Mouse (Mus musculus): ENCODE measurements around the gene Gnpat. TPM values are rescaled to one million over a fixed set of nuclear protein-coding genes. Genes with fewer than 3 reads are reported as not detected.

Gnpat gene
- total RNA-seq, 2 experiments from 2014 or later: 93.1 to 104 TPM

DNA sequence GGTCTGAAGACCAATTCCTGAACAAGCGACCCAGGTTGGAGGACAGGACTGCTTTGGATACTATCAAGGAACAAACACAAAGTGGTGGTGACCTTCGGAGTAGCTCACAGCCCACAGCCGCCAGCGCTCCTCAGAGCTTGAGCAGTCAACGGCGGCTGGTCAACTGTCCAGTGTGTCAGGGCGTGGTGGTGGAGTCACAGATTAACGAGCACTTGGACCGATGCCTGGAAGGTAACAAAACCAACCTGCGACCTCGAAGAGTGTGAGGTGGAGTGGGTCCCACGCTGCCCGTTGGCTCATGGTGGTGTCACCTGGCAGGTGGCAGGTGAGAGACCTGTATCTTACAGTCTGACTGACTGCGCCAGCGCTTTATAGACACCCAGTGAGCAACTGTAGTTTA is 40.4 kb downstream of the Gnpat start:
- DNase-seq: no peak

DNA sequence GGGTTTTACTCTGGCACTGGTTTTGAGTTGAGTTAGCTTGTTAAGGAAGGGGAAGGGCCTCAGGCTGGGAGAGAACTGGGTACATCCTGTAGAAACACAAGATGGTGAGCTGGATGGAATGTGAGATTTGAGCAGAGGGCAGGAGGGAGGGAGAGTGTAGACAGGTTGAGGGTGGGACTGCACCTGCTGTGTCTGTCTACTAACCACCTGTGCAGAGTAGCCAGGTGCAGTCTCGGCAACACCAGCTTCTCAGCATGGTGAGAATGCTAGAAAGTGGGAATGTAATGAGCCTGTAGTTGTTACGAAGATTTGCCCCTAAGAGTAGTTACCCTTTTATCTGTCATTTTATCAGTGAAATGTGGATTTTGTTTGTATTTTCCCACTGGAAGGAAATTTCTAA is 42.6 kb downstream of the Gnpat start:
- no peak for DNase-seq

DNA sequence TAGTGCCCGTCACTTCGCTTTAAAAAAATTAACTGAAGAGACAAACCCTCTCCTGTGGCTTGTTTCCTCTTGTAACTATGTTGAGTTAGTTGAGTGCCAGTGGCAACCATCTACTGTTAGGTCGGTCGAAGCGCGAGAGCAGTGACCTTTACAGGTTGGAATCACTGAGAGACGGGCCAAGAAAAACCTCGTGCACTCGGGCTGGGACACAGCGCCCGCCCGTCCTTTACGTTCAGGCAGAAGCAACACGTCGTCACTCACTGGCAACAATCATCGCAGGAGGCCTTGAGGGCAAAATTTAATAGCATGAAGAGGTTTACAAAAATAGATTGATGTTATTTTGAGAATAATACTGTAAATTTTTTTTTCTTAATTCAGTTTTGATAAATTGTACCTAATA is 47.1 kb downstream of the Gnpat start:
- DNase-seq: peak; percentile 50 to 61

DNA sequence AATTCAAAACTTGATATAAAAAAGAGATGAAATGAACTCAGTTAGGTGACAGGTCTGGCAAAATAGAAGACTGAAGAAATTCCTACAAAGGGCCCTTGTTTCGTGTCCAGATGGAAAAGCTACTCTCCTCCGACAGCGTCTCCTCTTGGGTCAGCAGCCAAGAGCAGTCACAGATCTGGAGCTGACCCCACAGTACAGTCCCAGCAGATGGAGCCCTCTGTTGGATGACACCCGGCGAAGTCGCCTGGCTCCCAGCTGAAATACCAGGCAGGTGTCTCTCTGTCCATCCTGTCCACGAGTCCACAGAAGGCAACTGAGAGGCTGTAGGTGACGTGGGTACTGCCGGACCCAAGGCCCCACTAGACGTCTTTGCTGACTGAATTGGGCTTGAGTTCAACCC is 47.5 kb downstream of the Gnpat start:
- peak; percentile 23 to 31 for DNase-seq

DNA sequence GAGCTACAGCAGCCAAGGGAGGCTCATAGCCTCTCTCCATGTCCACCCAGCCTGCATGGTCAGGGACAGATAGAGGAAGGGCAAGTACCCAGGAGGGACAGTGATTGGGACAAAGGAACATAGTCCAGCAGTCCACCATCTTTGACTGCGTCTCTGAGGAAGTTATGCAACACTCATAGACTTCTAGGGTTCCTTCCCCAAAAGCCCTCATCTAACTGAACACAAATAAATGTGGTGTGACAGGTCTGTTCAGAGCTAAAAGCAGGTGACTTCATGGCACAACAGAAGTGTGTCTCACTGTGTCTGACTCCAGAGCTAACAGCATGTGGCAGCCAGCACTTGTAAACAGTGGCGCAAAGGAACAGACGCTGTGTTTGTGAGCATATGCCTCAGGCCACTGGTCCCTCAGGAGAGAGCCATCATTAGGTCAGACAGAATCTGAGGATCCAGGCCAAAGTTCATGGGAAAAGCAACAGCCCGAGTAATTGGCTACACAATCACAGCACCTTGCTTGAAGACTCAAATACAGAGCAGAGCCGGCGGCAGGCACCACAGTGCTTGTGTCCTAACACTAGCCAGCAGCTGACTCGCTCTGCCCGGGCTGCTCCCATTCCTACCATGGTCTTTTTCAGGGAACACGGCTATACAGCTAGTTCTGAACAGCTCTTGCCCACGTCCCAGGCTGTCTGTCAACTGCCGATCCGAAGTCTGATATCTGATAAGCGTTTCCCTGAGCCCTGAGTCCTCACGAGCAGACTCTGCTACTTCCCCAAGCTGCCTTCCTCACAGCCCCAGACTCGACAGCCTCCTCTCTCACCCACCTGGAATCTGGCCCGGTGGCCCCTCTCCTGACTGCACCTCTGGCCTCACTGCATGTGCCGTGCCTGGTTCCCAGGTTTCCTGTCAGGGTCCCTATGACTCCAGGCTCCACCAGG is 49.4 kb downstream of the Gnpat start:
- DNase-seq: no peak

DNA sequence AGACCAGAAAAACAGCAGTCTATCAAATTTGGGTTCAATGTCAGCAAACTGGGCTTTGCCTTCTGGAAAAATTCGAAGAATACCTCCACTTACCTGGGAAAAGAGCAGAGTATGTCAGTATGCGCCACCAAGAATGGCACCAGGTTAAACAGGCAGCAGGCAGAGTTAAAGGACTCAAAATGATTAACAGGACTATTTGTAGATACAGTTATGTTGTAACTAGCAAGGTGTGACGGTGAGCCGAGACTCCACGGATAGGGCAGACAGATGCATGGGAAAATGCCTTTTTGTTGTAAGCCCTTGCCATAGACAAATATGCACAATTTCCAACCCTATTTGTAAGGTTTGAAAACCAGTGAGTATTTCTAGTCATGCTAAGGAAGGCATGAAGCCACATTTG is 51.2 kb downstream of the Gnpat start:
- DNase-seq: no peak

DNA sequence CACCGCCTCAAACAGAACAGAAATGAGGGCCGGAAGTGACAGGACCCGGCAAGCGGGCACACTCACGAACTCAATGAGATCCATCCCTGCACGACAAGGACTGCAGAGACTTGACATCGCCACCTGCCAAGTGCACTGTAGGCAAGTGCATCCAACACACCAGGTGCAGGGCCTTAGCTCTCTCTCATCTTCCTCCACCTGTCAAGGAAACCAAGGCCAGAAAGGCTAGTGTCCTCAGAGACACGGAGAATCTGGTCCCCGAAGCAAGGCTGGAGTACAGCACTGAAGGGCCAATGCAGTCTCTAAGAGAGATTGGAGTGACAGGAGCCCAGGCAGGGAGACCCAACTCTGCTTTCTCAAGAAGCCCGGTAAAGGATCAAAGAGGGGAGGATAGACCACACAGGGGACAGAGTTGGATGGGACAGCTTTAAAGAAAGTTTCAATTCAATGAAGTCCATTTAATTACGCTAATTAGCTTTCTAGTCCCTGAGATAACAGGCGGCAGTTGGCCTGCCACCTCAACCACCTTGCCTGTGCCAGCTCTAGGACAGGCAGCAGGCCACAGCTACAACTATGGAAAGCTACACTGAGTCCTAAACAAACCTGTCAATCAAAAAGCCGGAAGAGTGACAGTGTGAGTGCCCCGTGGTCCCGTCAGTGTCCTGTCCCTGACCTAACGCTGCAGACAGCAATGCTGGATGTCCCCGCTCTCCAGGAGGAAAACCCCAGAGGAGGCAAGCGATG is 55.1 kb downstream of the Gnpat start:
- no peak for DNase-seq

DNA sequence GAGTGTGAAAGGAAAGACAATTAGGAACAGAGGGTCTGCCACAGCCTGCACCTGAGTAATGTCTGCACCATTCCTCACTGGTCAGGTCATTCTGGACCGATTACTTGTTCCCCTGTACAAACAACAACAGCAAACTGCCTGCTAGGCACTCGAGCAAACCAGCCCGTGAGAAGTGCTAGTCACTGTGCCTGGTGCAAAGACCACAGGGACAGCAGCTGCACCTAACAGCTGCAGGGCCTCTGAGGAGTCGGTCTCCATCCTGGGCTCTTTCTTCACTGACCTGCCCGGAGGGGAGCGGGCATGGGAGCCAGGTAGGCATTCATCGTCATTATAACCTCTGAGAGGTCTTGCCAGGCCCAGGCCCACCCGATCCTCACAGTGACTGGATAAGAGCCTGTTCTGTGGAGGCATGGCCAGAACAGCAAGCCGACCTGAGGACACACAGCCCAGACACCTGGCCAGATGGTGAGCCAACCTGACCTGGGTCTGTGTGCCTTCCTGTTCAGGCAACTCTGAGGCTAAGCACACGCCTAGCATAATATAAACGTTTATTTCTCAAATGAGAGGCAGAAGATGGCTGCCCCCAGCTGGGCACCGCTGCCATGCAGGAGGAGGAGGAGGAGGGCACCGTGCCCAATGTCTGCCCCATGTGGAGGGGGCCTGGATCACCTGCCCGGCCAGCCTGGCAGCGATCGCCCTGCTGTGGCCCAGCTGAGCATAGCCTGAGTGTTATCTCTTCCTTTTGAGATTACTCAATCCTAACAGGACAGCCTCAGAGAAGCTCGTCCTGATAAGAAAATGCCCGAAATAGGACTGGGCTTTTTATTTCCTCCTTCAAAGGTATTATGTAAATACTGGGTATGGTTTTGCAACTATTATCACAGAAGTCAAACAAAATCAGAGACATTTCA is 58.8 kb downstream of the Gnpat start:
- DNase-seq: peak; percentile 55 to 61

DNA sequence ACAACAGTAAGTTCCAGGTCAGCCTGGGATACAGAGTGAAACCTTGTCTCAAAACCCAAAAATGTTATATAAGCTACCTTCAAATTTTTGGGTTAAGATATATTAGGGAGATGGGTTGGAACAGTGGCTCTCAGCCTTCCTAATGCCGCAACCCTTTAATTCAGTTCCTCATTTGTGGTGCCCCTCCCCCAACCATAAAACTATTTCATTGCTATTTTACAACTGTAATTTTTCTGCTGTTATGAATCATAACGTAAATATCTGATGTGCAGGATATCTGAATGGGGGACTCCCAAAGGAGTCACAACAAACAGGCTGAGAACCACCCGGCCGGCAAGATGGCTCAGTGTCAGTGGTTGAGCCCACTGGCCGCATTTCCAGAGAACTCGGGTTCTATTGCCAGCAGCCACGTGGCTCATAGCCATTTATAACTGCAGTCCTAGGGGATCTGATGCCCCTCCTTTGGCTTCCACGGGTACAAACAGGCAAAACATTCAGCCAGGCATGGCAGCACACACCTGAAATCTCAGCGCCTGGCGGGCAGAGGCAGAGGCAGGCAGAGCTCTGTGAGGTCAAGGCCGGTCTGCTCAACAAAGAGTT is 59.8 kb downstream of the Gnpat start:
- peak; percentile 19 to 30 for DNase-seq

DNA sequence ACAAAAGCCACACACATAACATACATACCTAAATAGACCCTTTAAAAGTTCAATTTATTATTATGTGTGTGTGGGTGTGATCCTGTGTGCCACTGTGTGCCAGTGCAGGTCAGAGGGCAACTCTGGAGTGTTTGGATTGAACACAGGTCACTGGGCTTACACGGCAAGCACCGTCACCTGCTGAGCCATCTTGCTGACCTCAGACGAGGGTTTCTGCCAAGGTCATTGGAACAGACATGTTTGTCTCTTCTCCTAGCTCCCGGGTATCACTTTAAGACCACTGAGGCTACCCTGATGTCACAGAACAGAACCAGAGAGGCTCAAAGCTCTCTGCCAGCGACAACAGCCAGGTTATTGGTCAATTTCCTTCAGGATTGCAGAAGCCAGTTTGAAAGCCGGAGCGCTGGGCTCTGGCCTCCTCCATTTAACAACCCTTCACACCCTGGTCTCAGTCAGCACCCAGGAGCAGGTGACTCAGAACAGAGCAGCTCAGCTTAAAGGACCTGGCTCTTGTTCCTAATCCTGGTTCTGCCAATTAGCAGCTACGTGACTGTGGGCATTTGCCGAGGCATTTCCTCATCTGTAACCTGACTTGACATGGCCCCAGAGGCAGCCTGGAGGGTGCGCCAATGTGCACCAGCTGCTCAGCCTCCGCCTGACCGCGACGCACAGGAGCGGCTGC is 61.3 kb downstream of the Gnpat start:
- DNase-seq: peak; percentile 26 to 46

DNA sequence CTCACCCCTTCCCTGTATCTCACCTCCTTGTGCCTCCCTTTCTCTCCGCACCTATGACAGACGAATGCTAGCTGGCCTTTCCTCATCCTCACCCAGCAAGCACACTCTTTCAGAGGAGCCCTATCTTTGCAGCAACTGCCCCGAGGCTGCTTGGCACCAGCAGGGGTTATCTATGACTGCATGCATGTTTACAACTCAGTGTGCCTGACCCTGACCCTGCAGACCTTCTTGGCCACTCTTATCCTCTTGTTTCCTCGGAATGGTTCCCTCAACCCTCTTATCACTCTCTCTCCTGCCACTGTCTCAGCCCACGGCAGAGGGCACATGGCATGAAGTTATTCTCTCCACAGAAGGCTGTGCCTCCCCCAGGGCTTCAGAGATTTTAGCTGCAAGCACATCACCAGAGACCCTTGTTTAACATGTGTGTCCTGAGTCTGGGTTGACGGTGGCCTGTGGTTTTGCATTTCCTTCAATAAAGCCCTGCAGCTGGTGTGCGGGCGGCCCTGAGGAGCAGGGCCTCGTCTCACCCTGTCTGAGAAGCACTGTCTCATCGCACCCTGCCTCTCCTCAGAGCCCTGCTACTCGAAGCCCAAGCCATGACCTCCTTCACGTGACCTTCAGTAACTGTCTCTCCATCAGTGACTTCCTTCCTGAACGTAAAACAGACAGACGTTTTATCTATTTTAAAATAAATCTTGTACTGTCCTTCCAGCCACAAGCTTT is 62.9 kb downstream of the Gnpat start:
- peak in 1 of 2 experiments; percentile 40 for DNase-seq

DNA sequence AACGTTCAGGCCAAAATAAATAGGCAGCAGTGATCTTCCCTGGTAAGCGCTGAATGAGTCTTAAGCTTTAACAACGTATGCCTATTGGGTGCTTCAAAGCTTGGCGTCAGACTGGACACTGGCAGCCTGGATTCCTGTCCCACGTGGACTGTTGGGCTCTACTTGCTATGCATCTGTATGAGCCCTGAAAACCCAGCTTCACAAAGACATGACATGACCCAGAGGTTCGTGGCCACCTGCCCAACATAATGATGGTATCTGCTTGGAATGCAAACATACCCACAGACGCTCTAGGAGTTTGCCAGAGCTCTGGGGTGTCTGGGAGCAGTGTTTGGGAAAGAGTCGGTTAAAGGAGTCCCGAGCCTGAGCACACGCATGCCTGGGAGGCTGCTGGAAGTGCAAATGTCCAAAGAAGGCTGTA is 63.5 kb downstream of the Gnpat start:
- DNase-seq: peak in 1 of 2 experiments; percentile 33

DNA sequence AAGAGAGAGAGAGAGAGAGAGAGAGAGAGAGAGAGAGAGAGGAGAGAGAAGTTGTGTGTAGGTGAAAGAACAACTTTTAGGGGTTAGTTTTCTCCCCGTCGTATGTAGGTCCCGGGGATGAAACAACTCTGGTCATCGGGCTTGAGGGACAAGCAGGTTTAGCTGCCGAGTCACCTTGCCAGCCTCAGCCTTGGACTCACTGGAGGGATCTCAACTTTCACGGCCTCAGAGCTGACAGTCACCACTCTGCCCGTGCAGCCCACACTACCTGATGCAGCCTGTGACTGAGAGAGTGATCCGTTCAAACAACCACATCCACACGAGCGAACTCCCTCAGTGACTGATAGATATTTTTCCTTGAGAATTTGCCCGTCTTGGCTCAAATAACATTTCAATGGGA is 66.2 kb downstream of the Gnpat start:
- DNase-seq: no peak

DNA sequence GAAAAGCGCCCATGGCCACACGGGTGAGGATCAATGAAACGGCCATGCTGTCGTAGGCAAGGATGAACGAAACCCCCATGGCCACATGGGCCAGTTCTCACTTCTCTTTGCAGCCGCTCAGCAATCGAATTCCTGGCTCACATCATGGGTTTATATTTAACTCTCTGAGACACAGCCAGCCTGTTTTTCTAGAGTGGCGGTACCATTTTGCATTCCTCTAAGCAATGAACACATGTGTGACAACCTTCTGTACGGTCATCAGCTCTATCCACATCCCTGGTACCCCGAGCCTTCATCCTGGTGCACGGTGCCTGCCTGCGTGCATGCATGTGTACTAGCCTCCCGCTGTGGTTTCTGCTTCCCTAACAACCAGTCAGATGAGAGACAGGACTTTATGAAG is 67.3 kb downstream of the Gnpat start:
- no peak for DNase-seq

DNA sequence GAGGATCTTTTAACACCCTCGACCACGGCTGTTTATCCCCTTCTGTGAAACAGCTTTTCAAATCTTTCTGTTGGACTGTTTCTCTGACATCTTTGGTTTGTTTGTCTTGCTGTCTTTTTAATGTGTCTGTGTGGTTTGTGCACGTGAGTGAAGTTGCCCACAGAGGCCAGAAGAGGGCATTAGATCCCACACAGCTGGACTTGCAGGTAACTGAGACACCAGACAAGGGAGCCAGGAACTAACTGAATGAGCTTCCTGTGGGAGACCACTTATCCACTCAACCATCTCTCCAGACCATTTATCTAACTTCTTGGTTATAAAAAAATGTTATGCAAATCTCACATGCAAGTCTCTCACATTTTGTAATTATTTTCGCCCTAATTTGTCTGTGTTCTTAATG is 67.8 kb downstream of the Gnpat start:
- no peak for DNase-seq

DNA sequence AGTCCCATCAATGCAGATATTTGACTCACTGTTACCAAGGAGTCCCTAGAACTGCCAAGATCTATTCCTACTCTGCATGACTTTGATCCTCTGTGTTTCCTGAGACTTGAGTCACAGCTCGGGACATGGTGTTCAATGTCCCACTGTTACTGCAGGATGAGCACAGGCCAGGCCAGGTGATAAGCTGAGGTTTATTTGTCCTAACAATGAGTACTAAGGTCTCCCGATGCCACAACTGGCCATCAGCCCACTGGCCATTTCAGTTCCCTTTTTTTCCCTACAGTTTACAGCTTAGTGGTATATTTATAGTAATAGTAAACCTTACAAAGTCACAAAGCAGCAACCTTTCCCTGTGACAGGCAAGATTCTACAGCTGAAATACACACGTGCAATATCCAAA is 69.6 kb downstream of the Gnpat start:
- no peak for DNase-seq

DNA sequence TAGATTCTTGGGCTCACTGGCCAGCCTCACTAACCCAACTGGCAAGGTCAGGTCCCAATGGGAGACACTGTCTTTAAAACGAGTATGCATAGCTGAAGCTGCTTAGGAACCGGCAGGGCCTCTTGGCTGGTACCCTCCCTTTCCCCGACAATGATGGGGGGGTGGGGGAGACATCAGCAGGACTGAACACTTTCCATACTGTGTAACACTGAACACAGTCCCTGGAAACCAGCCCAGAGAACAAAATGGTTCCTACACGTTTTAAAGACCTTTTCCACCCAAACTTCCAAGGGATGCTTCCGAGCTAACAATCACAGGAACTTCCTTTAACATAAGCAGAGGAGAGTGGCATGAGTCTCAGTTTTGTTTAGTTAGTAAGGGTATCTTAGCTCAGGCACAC is 72.3 kb downstream of the Gnpat start:
- DNase-seq: no peak

DNA sequence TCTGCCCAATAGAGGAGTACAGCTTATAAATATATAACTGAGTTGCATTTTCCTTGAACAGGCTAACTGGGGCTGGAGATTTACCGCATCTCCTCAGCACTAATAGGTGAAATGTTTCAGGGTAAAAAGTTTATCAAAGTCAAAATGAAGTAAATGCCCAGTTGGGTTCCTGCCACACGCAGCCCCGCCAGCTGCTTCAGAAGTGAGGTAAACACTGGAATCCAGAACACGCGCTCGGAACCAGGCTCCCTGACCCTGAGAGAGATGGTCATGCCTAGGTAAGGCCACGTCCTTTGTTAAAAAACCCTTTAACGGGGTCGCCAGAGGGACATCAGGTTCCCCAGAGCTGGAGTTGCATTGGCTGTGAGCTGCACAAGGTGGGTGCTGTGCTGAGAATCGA is 73.9 kb downstream of the Gnpat start:
- no peak for DNase-seq

DNA sequence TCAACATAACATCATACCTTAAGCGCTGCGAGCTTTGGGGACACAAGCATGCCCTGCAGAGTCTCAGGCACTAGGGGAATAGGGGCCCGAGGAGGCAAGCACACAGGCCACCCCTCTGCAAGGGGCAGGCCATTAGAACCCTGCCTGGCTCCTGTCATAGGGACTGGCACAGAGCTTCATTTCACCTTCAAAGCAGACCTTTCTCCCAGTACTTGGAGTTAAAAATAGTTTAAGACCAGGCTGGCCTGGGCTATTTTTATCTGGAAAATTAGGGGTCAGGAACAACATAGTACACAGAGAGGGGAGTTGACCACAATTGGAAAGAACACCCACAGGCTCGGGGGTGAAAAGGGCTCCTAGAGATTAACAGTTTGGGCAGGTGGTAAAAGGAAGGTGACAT is 74.5 kb downstream of the Gnpat start:
- DNase-seq: no peak
